Mouse (Mus musculus): ENCODE data around the gene Kxd1. TPM values are rescaled to one million over a fixed set of nuclear protein-coding genes. Genes with fewer than 3 reads are reported as not detected.
A peak's percentile ranks its signal among the peaks of the same experiment; 100 is the strongest.

The Kxd1 gene
- polyA plus RNA-seq, 1 experiment from 2014 or later = 28.9 TPM

DNA sequence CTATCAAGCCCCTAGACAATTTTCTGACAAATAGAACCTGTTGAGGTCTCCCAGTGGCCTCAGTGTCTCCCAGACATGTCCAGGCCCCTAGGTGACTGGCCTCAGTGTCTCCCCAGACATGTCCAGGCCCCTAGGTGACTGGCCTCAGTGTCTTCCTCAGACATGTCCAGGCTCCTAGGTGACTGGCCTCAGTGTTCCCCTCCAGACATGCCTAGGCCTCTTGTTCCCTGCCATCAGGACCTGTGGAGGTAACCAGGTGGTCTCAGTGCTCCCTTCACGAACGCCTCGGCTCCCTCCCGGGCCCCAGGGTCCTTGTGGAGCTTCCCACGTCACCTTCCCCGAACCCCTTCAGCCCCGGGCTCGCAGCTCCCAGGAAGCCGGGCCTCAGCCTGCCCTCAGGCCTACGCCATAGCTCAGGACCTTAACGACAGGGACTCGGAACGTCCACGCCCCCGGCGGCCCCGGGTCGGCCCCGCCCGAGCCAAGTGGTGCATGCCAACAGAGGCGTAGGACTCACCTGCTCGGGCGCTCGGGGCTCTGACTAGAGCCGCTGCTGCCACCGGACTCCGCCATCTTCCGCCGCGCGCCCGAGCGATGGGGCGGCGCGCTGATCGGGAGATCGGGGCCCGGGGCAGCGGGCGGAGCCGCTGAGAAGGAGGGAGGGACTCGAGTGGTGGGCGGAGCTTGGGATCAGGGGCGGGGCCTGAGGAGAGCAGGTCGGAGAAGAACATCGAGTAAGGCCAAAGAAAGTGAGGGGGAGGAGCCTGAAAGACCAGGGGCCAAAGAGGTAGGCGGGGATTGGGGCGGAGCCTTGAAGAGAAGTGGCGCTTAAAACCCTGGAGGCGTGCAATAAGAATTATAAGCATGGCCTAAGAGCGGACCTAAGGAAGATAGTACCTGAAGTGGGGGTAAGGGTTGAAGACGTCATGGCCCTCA lies 51.2 kb downstream of the Kxd1 start, which contains the start of gene Klhl26:
TSS of gene Klhl26 (minus strand) at position 636 of the 936 bp plus-strand sequence.
- Histone ChIP-seq H3K36me3 (replicated peaks) (no peaks in the 10 kb centered on the region), H3K4me2 (peak within 1 kb of the TSS; percentile 78), H3K9ac (peak within 1 kb of the TSS; percentile 86), H3K27me3 (peaks cover 35% of the 10 kb centered on the region), H3K4me3 (replicated peaks) (peak within 1 kb of the TSS; percentile 73), H3K9me3 (replicated peaks) (no peaks in the 10 kb centered on the region), H3K4me1 (replicated peaks) (peaks cover 33% of the 10 kb centered on the region), H3K27ac (replicated peaks) (peak within 1 kb of the TSS; percentile 82)
- peak; percentile 86 for ATAC-seq (ENCODE audit: insufficient read depth)
- WGBS (ENCODE audit: insufficient replicate concordance) = under 1% methylated on average over 53 of the region's 53 CpGs

DNA sequence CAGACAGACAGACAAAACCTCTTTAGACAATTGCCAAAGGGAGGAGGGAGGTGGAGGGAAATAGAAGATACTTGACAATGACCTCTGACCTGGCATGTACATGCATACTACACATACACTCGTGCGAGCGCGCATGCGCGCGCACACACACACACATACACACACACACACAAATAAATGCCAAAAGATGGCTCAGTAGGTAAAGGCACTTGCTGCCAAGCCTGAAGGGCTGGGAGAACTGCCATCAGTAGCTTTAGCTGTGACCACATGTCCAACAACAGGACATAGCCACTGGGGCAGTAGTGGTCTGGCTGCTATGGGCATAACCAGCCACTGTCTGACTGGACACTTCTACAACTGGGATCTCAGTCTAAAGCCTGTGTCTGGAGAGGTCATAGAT lies 55.9 kb downstream of the Kxd1 start:
- H3K27ac ChIP-seq (replicated peaks) = no peak overlapping the region
- no peak overlapping the region for H3K4me3 ChIP-seq (replicated peaks)
- no peaks in the 10 kb centered on the region for H3K27me3 ChIP-seq
- 97% methylated on average over 7 of the region's 7 CpGs for WGBS (ENCODE audit: insufficient replicate concordance)
- peaks cover 54% of the 10 kb centered on the region for H3K4me1 ChIP-seq (replicated peaks)
- H3K9ac ChIP-seq = no peak overlapping the region
- no peak overlapping the region for H3K4me2 ChIP-seq
- H3K9me3 ChIP-seq (replicated peaks) = no peaks in the 10 kb centered on the region
- no peak for ATAC-seq (ENCODE audit: insufficient read depth)
- H3K36me3 ChIP-seq (replicated peaks) = no peaks in the 10 kb centered on the region; the same call in 1 of the 2 replicates

DNA sequence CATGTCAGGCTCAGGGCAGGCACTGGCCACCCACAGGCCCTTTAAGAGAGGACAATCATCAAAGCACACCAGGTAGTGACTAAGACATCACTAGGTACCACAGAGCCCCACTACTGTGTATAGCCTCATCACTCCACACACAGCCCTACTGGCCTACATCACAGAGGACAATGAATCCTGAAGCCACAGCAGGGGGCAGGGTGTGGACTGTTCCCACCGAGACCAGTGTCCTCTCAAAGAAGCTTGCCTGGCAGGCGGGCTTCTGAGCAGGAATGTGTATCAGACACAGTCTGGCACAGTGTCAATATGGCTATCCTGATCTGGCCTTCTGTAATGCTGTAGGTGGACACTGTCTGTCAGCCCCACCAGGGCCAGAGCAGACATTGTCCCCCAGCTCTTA lies 57.8 kb downstream of the Kxd1 start:
- 48% methylated on average over 2 of the region's 2 CpGs for WGBS (ENCODE audit: insufficient replicate concordance)
- no peaks in the 10 kb centered on the region; the same call in 1 of the 2 replicates for H3K36me3 ChIP-seq (replicated peaks)
- H3K4me1 ChIP-seq (replicated peaks) = peaks cover 46% of the 10 kb centered on the region
- ATAC-seq (ENCODE audit: insufficient read depth) = no peak
- H3K27me3 ChIP-seq = no peaks in the 10 kb centered on the region
- no peak overlapping the region for H3K9ac ChIP-seq
- H3K27ac ChIP-seq (replicated peaks) = peak overlapping the region; percentile 67
- no peak overlapping the region for H3K4me2 ChIP-seq
- H3K4me3 ChIP-seq (replicated peaks) = no peak overlapping the region
- H3K9me3 ChIP-seq (replicated peaks) = no peaks in the 10 kb centered on the region

DNA sequence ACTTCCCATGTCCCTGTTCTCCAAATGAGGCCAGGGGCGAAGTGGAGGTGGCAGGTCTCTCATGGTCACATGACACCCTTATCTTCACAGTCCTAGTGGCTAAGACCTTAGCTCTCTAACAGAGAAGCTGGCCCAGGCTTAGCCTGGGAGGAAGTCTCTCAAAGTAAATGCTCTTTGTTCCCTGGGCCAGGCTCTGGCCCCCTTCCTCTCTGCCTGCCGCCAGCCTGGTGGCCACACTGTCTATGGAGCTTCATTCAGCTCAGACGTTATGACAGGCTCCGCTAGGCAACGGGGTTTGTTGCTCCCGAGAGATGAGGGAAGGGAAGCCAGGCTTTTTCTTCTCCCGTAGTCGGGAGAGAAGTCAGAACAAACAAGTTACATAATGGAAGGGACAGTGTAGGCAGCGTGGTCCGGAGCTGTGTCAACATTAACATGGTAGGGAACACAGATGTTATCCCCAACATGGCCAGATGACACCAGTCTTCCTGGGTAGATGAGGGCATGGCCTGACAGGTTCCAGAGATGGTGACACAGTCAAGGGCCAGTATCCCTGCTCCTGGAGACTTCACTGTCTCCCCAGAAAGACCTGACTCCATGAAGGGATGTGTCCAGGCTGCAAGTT lies 58.4 kb downstream of the Kxd1 start:
- Histone ChIP-seq H3K4me3 (replicated peaks) (no peak overlapping the region), H3K27ac (replicated peaks) (peak overlapping the region; percentile 67), H3K9me3 (replicated peaks) (no peaks in the 10 kb centered on the region), H3K4me1 (replicated peaks) (peaks cover 44% of the 10 kb centered on the region), H3K36me3 (replicated peaks) (no peaks in the 10 kb centered on the region; the same call in 1 of the 2 replicates), H3K4me2 (no peak overlapping the region; the same call in 1 of the 2 replicates), H3K9ac (no peak overlapping the region), H3K27me3 (no peaks in the 10 kb centered on the region)
- peak; percentile 53 for ATAC-seq (ENCODE audit: insufficient read depth)
- WGBS (ENCODE audit: insufficient replicate concordance) = 28% methylated on average over 10 of the region's 10 CpGs

DNA sequence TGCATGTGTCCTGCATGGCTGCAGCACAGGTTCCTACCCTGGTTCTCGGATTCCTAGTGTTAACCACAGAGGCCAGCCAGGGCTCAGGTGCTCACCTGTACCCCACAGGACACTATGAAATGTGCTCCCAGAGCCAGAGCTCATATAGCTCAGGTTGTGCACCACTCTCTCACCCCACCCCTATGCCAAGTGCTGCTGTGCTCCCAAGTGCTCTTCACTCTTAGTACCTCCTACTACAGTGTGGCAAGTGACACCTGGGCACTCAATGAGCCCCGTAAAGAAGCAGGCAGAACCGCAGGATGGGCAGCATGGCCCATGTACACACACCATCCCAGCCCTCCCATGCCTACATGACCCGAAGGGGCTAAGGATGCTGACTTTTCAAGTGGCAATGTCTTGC lies 59.0 kb downstream of the Kxd1 start:
- 76% methylated on average over 4 of the region's 4 CpGs for WGBS (ENCODE audit: insufficient replicate concordance)
- Histone ChIP-seq H3K36me3 (replicated peaks) (no peaks in the 10 kb centered on the region; the same call in 1 of the 2 replicates), H3K4me2 (no peak overlapping the region), H3K27ac (replicated peaks) (peak overlapping the region; percentile 67; the same call in 1 of the 2 replicates), H3K4me1 (replicated peaks) (peaks cover 44% of the 10 kb centered on the region), H3K27me3 (no peaks in the 10 kb centered on the region), H3K9me3 (replicated peaks) (no peaks in the 10 kb centered on the region), H3K9ac (no peak overlapping the region), H3K4me3 (replicated peaks) (no peak overlapping the region)
- no peak for ATAC-seq (ENCODE audit: insufficient read depth)

DNA sequence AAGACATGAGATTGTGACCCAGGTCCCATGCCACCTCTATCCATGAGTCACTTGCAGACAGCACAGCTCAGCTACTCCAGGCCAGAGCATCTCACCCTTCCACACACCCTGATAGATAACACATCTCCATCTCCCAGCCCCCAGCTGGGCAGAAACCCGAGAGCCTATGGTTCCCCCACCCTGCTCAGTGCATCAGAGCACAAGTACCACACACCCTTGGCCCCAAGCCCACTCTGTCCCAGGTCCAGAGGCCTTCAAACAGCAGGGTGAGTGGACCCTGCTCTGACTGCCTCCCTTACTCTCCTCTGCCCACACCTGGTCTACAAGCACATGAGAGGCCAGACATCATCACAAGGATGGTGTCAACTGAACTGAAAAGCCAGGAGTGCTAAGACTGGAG lies 59.8 kb downstream of the Kxd1 start:
- Histone ChIP-seq H3K9ac (no peak overlapping the region), H3K4me3 (replicated peaks) (no peak overlapping the region), H3K4me2 (no peak overlapping the region), H3K27me3 (no peaks in the 10 kb centered on the region), H3K9me3 (replicated peaks) (no peaks in the 10 kb centered on the region), H3K4me1 (replicated peaks) (peaks cover 44% of the 10 kb centered on the region), H3K36me3 (replicated peaks) (no peaks in the 10 kb centered on the region; the same call in 1 of the 2 replicates), H3K27ac (replicated peaks) (no peak overlapping the region)
- WGBS (ENCODE audit: insufficient replicate concordance) = 26% methylated on average over 1 of the region's 1 CpGs
- ATAC-seq (ENCODE audit: insufficient read depth) = no peak

DNA sequence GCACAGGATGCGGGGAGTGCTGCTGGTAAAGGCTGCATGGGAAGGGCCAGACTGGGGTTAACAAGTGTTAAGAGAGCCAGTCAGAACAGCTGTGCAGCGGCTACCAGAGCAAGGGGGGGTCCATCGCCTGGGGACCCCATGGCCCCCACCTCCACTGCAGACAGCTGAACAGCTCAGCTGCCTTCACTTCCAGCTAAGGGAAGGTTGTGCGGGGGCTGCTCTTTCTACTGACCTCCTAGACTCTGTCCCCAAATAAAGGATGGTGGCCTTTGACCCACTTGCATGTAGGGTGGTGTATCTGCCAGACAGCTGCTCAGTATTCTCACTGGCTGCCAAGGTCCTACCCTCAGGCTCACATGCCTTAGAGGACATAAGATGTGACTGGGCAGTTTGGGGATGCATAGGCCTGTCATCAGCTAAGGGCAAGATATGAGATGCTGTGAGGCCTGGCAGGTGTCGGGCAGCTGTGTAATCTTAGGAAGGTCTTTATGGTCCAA lies 60.5 kb downstream of the Kxd1 start:
- no peaks in the 10 kb centered on the region for H3K9me3 ChIP-seq (replicated peaks)
- H3K4me2 ChIP-seq = no peak overlapping the region
- H3K36me3 ChIP-seq (replicated peaks) = no peaks in the 10 kb centered on the region; the same call in 1 of the 2 replicates
- peak; percentile 45 for ATAC-seq (ENCODE audit: insufficient read depth)
- H3K4me3 ChIP-seq (replicated peaks) = no peak overlapping the region
- H3K4me1 ChIP-seq (replicated peaks) = peaks cover 44% of the 10 kb centered on the region
- no peak overlapping the region for H3K27ac ChIP-seq (replicated peaks)
- H3K27me3 ChIP-seq = no peaks in the 10 kb centered on the region
- H3K9ac ChIP-seq = no peak overlapping the region
- WGBS (ENCODE audit: insufficient replicate concordance) = 77% methylated on average over 5 of the region's 5 CpGs

DNA sequence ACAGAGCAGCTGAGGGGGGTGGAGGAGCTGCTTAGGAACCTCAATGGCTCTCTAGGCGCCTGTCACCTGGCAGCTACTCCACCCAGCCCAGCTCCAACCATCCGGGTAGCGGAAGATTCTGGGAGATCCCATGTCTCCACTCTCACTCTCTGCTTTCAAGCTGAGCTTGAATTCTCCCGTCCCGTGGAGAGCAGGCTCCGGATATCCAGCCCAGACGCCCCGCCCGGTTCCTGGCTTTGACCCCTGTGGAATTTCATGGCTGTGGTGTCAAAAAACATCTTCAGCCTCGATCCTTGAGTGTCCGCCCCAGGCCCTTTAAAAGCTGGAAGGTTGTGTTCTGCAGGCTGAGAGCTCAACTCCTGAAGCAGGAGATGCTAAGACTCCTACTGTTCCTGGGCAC lies 61.0 kb downstream of the Kxd1 start:
- peaks cover 44% of the 10 kb centered on the region for H3K4me1 ChIP-seq (replicated peaks)
- H3K4me2 ChIP-seq = no peak overlapping the region
- no peaks in the 10 kb centered on the region for H3K27me3 ChIP-seq
- no peaks in the 10 kb centered on the region for H3K9me3 ChIP-seq (replicated peaks)
- ATAC-seq (ENCODE audit: insufficient read depth) = no peak
- no peak overlapping the region for H3K4me3 ChIP-seq (replicated peaks)
- 79% methylated on average over 11 of the region's 11 CpGs for WGBS (ENCODE audit: insufficient replicate concordance)
- H3K9ac ChIP-seq = no peak overlapping the region
- H3K27ac ChIP-seq (replicated peaks) = no peak overlapping the region
- no peaks in the 10 kb centered on the region; the same call in 1 of the 2 replicates for H3K36me3 ChIP-seq (replicated peaks)

DNA sequence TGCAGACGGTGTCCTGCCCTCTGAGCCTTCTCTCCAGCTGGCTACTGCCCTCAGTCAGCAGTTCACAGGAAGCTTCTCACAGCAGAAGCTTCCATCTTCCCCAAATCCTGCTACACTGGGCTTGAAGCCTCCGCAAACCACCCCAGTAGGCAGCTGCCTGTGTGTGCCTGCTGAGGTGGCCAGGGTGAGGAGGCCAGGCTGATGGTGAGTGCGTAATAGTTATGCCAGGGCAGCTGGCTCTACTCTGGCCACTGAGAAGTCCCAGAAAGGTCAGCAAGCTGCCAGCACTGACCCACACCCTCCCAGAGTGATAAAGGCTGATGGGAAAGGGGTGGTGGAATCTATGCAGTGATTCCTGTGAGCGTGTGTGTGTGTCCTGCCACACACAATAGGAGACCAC lies 61.5 kb downstream of the Kxd1 start:
- H3K4me1 ChIP-seq (replicated peaks) = peaks cover 44% of the 10 kb centered on the region
- WGBS (ENCODE audit: insufficient replicate concordance) = 79% methylated on average over 4 of the region's 4 CpGs
- H3K9ac ChIP-seq = no peak overlapping the region
- H3K9me3 ChIP-seq (replicated peaks) = no peaks in the 10 kb centered on the region
- H3K27me3 ChIP-seq = no peaks in the 10 kb centered on the region
- H3K36me3 ChIP-seq (replicated peaks) = no peaks in the 10 kb centered on the region; the same call in 1 of the 2 replicates
- ATAC-seq (ENCODE audit: insufficient read depth) = no peak
- no peak overlapping the region for H3K4me3 ChIP-seq (replicated peaks)
- H3K4me2 ChIP-seq = no peak overlapping the region
- H3K27ac ChIP-seq (replicated peaks) = no peak overlapping the region

DNA sequence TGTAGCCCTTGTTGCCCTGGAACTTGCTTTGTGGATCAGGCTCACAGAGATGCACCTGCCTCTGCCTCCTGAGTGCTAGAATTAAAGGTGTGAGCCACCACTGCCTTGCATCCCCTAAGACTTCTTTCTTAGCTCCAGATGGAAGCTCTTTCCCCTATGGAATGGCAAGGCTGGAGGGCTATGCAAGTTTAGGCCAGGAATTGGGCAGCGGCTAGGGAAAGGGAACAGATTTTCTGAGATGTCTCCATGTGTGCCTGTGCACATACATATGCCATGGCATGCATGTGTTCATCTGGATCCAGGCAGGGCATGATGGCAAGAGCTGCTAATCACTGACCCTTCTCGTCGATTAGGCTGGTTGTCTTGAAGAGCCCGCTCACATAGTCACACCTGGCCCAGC lies 62.1 kb downstream of the Kxd1 start:
- 77% methylated on average over 4 of the region's 4 CpGs for WGBS (ENCODE audit: insufficient replicate concordance)
- H3K4me3 ChIP-seq (replicated peaks) = no peak overlapping the region
- H3K9me3 ChIP-seq (replicated peaks) = no peaks in the 10 kb centered on the region
- no peaks in the 10 kb centered on the region; the same call in 1 of the 2 replicates for H3K36me3 ChIP-seq (replicated peaks)
- H3K4me2 ChIP-seq = no peak overlapping the region
- H3K9ac ChIP-seq = no peak overlapping the region
- no peak overlapping the region for H3K27ac ChIP-seq (replicated peaks)
- H3K4me1 ChIP-seq (replicated peaks) = peaks cover 44% of the 10 kb centered on the region
- no peaks in the 10 kb centered on the region for H3K27me3 ChIP-seq
- ATAC-seq (ENCODE audit: insufficient read depth) = no peak

DNA sequence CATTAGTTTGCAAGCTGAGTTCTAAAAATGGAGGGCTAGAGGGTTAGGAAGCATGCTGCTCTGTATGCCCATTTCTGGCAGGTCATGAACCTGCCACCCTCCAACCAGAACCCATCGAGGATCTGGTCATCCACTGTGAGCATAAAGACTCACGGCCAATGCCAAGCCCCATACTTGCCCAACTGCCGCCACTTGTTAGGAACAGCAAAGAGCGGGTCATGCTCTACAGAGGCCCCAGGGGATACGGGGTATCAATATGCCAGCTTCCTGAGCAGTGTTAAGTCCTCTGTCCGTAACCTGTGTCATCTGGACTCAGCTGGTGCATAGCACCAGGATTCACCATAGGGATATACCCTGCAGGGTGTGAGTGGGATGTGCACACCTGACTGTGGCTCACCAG lies 63.6 kb downstream of the Kxd1 start:
- Histone ChIP-seq H3K4me2 (no peak overlapping the region), H3K9me3 (replicated peaks) (no peaks in the 10 kb centered on the region), H3K27me3 (no peaks in the 10 kb centered on the region), H3K36me3 (replicated peaks) (no peaks in the 10 kb centered on the region), H3K4me3 (replicated peaks) (no peak overlapping the region), H3K27ac (replicated peaks) (no peak overlapping the region), H3K4me1 (replicated peaks) (peaks cover 30% of the 10 kb centered on the region), H3K9ac (no peak overlapping the region)
- no peak for ATAC-seq (ENCODE audit: insufficient read depth)
- 85% methylated on average over 6 of the region's 6 CpGs for WGBS (ENCODE audit: insufficient replicate concordance)

Data from liver, embryonic 15.5 days (tissue).